In the genomic region with DNA sequence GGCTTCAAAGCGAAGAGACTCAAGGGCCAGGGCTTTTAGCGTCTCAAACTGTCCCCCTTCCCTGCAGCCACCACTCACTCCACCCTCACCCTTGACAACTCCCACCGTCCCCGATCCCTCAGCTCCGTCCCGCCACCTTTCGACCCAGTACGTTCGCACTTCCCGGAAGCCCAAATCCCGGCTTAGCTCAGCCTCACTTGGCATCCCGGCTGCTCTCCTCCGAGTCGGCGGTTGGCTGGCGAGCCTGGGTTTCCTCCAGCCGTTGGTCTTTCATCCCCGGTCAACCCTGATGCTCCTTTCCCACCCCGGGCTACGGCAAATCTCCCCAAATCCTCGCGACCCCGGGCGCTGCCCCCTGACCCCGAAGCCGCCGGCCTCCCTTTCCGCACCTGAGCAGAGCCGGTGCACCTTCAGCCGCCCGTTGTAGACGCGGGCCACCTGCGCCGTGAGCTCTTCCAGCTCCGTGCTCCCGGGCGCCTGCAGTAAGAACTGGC, we compare ENCODE assay signal across 7 mouse cellular contexts. TPM values are rescaled to one million over a fixed set of nuclear protein-coding genes. Genes with fewer than 3 reads are reported as not detected.
DNase-seq lines count a peak whose midpoint lies in the region; ATAC-seq and TF ChIP-seq lines count a peak whose summit lies in the region.

No protein-coding gene starts in this region.

- H3K4me2 ChIP-seq in embryonic facial prominence, embryonic 11.5 days (ENCODE audit: low read depth, low read length) = peak overlapping the region; percentile 87
- H3K4me2 ChIP-seq in kidney, embryonic 14.5 days (replicated peaks; ENCODE audit: low read depth, low read length) = peak overlapping the region; percentile 71
- peak overlapping the region; percentile 85 for H3K4me2 ChIP-seq in neural tube, embryonic 15.5 days

- peak overlapping the region; percentile 83 for H3K4me3 ChIP-seq in embryonic facial prominence, embryonic 11.5 days (ENCODE audit: low read depth, low read length)
- peak overlapping the region; percentile 72 for H3K4me3 ChIP-seq in kidney, embryonic 14.5 days (ENCODE audit: low read length)
- peak overlapping the region; percentile 68 for H3K4me3 ChIP-seq in lung, adult 2 months (replicated peaks; ENCODE audit: extremely low read depth, low read depth, low read length)
- H3K4me3 ChIP-seq in neural tube, embryonic 15.5 days (replicated peaks) = peak overlapping the region; percentile 74

- no peaks in the 10 kb centered on the region for H3K27me3 ChIP-seq in Patski
- no peaks in the 10 kb centered on the region for H3K27me3 ChIP-seq in embryonic facial prominence, embryonic 11.5 days (ENCODE audit: control insufficient read depth, insufficient read depth, low read length)
- H3K27me3 ChIP-seq in kidney, embryonic 14.5 days (ENCODE audit: control insufficient read depth, insufficient read depth, low read length) = no peaks in the 10 kb centered on the region
- no peaks in the 10 kb centered on the region for H3K27me3 ChIP-seq in neural tube, embryonic 15.5 days (replicated peaks)

- no peak for TF ChIP-seq CTCF in Patski (IDR thresholded peaks at IDR 0.05)
- TF ChIP-seq CTCF in lung, adult 2 months (IDR thresholded peaks at IDR 0.05; ENCODE audit: insufficient read depth, low read length) = no peak

- WGBS in embryonic facial prominence, embryonic 11.5 days = under 1% methylated on average over 38 of the region's 38 CpGs
- under 1% methylated on average over 38 of the region's 38 CpGs for whole genome bisulfite sequencing in kidney, embryonic 14.5 days
- under 1% methylated on average over 38 of the region's 38 CpGs for WGBS in lung, adult 2 months
- under 1% methylated on average over 38 of the region's 38 CpGs for WGBS in neural tube, embryonic 15.5 days

- no peaks in the 10 kb centered on the region; the same call in 1 of the 2 replicates for H3K36me3 ChIP-seq in embryonic facial prominence, embryonic 11.5 days (replicated peaks; ENCODE audit: control insufficient read depth, insufficient read depth, low read depth, low read length)
- peaks cover 15% of the 10 kb centered on the region; the same call in 1 of the 2 replicates for H3K36me3 ChIP-seq in kidney, embryonic 14.5 days (ENCODE audit: control insufficient read depth, insufficient read depth, low read length)
- H3K36me3 ChIP-seq in neural tube, embryonic 15.5 days = peaks cover 17% of the 10 kb centered on the region

- ATAC-seq in Patski = peak; percentile 68
- ATAC-seq in embryonic facial prominence, embryonic 11.5 days (replicated peaks; ENCODE audit: insufficient number of reproducible peaks, low FRiP score, low TSS enrichment, low read depth) = peak; percentile 45
- peak; percentile 63 for ATAC-seq in kidney, embryonic 14.5 days (ENCODE audit: low FRiP score, low TSS enrichment)
- peak; percentile 73 for ATAC-seq in neural tube, embryonic 15.5 days (ENCODE audit: low FRiP score)

- CTCF ChIA-PET in Patski (lab: Charles Lee) = interaction anchor here (1.0 to 1.6 kb wide), 3 partner anchors 9 to 110 kb away, joined by 3 to 9 read pairs (median 3); partner anchors contain the start of genes Paxbp1 and Synj1

- no peak for TF ChIP-seq POLR2A in lung, adult 2 months (IDR thresholded peaks at IDR 0.05; ENCODE audit: borderline replicate concordance, extremely low read depth, low read depth, low read length)

- H3K9ac ChIP-seq in embryonic facial prominence, embryonic 11.5 days (replicated peaks; ENCODE audit: low read length) = peak overlapping the region; percentile 83
- peak overlapping the region; percentile 75 for H3K9ac ChIP-seq in kidney, embryonic 14.5 days (ENCODE audit: low read depth, low read length)
- H3K9ac ChIP-seq in neural tube, embryonic 15.5 days (replicated peaks) = peak overlapping the region; percentile 71

- no peaks in the 10 kb centered on the region for H3K4me1 ChIP-seq in embryonic facial prominence, embryonic 11.5 days (ENCODE audit: control insufficient read depth, insufficient read depth, low read length)
- no peaks in the 10 kb centered on the region for H3K4me1 ChIP-seq in kidney, embryonic 14.5 days (ENCODE audit: control insufficient read depth, insufficient read depth, low read length)
- peaks cover 3% of the 10 kb centered on the region; the same call in 1 of the 2 replicates for H3K4me1 ChIP-seq in lung, adult 2 months (ENCODE audit: control insufficient read depth, insufficient read depth, low read length)
- peaks cover 14% of the 10 kb centered on the region for H3K4me1 ChIP-seq in neural tube, embryonic 15.5 days

- in situ Hi-C loops in Patski (cut with MboI; ENCODE audit: low pct_unique_long_range_greater_than_20kb) = no loop called here

- POLR2A ChIA-PET in Patski (lab: Charles Lee) = interaction anchor here (0.7 to 1.5 kb wide), 3 partner anchors 12 to 139 kb away, joined by 3 read pairs; no protein-coding TSS in a partner anchor

- DNase-seq in ES-CJ7 (ENCODE audit: low read depth, low spot score) = peak; percentile 39
- DNase-seq in Patski (ENCODE audit: low read depth, low spot score) = no peak
- DNase-seq in embryonic facial prominence, embryonic 11.5 days (ENCODE audit: low spot score) = peak; percentile 74
- DNase-seq in heart, adult 9 months (ENCODE audit: low spot score in 2 of 2) = peak; percentile 57 to 68
- DNase-seq in lung, adult 2 months = no peak

- H3K27ac ChIP-seq in embryonic facial prominence, embryonic 11.5 days (replicated peaks; ENCODE audit: low read depth, low read length) = peak overlapping the region; percentile 35
- peak overlapping the region; percentile 68 for H3K27ac ChIP-seq in kidney, embryonic 14.5 days (ENCODE audit: low read depth, low read length)
- H3K27ac ChIP-seq in neural tube, embryonic 15.5 days (replicated peaks) = peak overlapping the region; percentile 86

- H3K9me3 ChIP-seq in embryonic facial prominence, embryonic 11.5 days (replicated peaks; ENCODE audit: control insufficient read depth, low read length) = no peaks in the 10 kb centered on the region
- no peaks in the 10 kb centered on the region for H3K9me3 ChIP-seq in kidney, embryonic 14.5 days (ENCODE audit: control insufficient read depth, low read length)
- H3K9me3 ChIP-seq in neural tube, embryonic 15.5 days (replicated peaks) = no peaks in the 10 kb centered on the region

RNA-seq across cellular contexts. Expression of gene Cfap298, which starts 0.7 kb away (rescaled TPM):
- 53.2 TPM for polyA plus RNA-seq in Patski (2021)
- 46.8 and 49.7 TPM in 2 replicates for polyA plus RNA-seq in embryonic facial prominence, embryonic 11.5 days (2014; fragmentation: Nextera tagmentation; extraction: Ambion mirVana)
- polyA plus RNA-seq in kidney, embryonic 14.5 days (2014; fragmentation: Nextera tagmentation; extraction: Ambion mirVana) = 47.7 and 50.7 TPM in 2 replicates
- polyA plus RNA-seq in lung, adult 2 months (2012; rRNA removed) = 17.2 and 29.9 TPM in 2 replicates
- polyA plus RNA-seq in neural tube, embryonic 15.5 days (2015; fragmentation: Nextera tagmentation; extraction: Ambion mirVana) = 44.4 and 45.1 TPM in 2 replicates

Comparison
In these comparisons a context has a peak if more than half of its experiments do, and no peak if none do; other contexts are left out.
1. DNase-seq: peak in ES-CJ7 (single experiment), embryonic facial prominence, embryonic 11.5 days (single experiment) and heart, adult 9 months (2 of 2); none in Patski (single experiment) and lung, adult 2 months (single experiment).
2. H3K27ac ChIP-seq: peak in every context shown above with its lines; median percentile 86 in neural tube, embryonic 15.5 days; 68 in kidney, embryonic 14.5 days; 35 in embryonic facial prominence, embryonic 11.5 days.
3. Peak in every context shown above with its lines, with median percentiles within 50 percentile points of each other: ATAC-seq, H3K4me2 ChIP-seq, H3K4me3 ChIP-seq and H3K9ac ChIP-seq.